Mouse (Mus musculus) kidney, embryonic 14.5 days (tissue): ENCODE measurements at regions not wholly inside any gene's neighbourhood (a gene's known extent, or its start where the extent isn't known, plus 50 kb on each side); places are given as distances from the start of the nearest gene placed in this dataset.

Experiments used
- ATAC-seq: fragments of 200-750 bp; cut with Nextera tagmentation; 2 replicates; pipeline ENCODE4 v1.8.0; 2017; ENCODE audit warnings: moderate number of reproducible peaks, mild to moderate bottlenecking, moderate TSS enrichment, moderate library complexity; ENCODE audit not compliant: low FRiP score, low TSS enrichment
- H3K27ac ChIP-seq: fragments of 300-500 bp; sonication (generic); 2 replicates; pipeline ENCODE4 v1.5.1; 2014; ENCODE audit warnings: low read depth, mild to moderate bottlenecking, low read length, moderate library complexity, mixed read lengths
- H3K27me3 ChIP-seq: fragments of 300-500 bp; sonication (generic); 2 replicates; pipeline ENCODE4 v1.6.1; 2014; ENCODE audit warnings: mild to moderate bottlenecking, low read length; ENCODE audit not compliant: control insufficient read depth, insufficient read depth
- H3K36me3 ChIP-seq: fragments of 300-500 bp; sonication (generic); 2 replicates; pipeline ENCODE4 v1.6.1; 2014; ENCODE audit warnings: low read length, mixed read lengths; ENCODE audit not compliant: control insufficient read depth, insufficient read depth
- H3K4me1 ChIP-seq: fragments of 300-500 bp; sonication (generic); 2 replicates; pipeline ENCODE4 v1.6.1; 2014; ENCODE audit warnings: low read length, mixed read lengths; ENCODE audit not compliant: control insufficient read depth, insufficient read depth
- H3K4me2 ChIP-seq: fragments of 300-500 bp; sonication (generic); replicated peaks from 2 replicates; pipeline ENCODE4 v1.6.1; 2014; ENCODE audit warnings: low read depth, mild to moderate bottlenecking, low read length
- H3K4me3 ChIP-seq: fragments of 300-500 bp; sonication (generic); 2 replicates; pipeline ENCODE4 v1.5.1; 2014; ENCODE audit warnings: mild to moderate bottlenecking, low read length
- H3K9ac ChIP-seq: fragments of 300-500 bp; sonication (generic); 2 replicates; pipeline ENCODE4 v1.6.1; 2014; ENCODE audit warnings: low read depth, mild to moderate bottlenecking, low read length, moderate library complexity
- H3K9me3 ChIP-seq: fragments of 300-500 bp; sonication (generic); 2 replicates; pipeline ENCODE4 v1.6.1; 2016; ENCODE audit warnings: low read length; ENCODE audit not compliant: control insufficient read depth
- WGBS: fragments of 180-500 bp; shearing (Covaris S2); extraction: QIAGEN DNeasy Blood & Tissue Kit; methylation state at CpG from one replicate; pipeline ENCODE4 v1.1.7; 2014; 5-methylcytosine and 5-hydroxymethylcytosine counted together

DNA sequence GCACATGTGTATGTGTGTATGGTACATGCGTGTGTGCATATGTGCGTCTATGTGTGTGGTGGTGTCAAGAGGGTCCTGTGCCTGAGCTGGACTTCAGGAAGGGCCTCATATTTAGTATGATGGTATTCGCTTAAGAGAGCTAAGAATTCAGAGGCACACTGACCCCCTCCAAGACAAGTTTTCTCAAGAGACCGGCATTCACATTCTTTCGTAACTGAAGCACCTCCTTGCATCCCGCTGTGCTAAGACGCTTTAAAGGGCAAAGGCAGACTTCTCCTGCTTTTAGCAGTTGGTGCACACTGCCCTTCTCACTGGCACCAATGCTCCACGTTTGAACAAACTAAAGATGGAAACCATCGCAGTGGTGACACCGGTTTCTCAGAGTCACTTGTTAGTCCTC, 110.3 kb upstream of the Shb start:
- no peaks in the 10 kb centered on the region for H3K27me3 ChIP-seq
- ATAC-seq: no peak
- H3K9me3 ChIP-seq: no peaks in the 10 kb centered on the region
- no peak overlapping the region for H3K4me3 ChIP-seq
- no peak overlapping the region for H3K27ac ChIP-seq
- no peak overlapping the region for H3K9ac ChIP-seq
- WGBS: 87% methylated on average over 10 of the region's 10 CpGs
- 0 out of 2 replicates have a peak, but pooled peaks cover 5% of the 10 kb centered on the region for H3K4me1 ChIP-seq
- H3K36me3 ChIP-seq: no peaks in the 10 kb centered on the region
- H3K4me2 ChIP-seq: no peak overlapping the region

DNA sequence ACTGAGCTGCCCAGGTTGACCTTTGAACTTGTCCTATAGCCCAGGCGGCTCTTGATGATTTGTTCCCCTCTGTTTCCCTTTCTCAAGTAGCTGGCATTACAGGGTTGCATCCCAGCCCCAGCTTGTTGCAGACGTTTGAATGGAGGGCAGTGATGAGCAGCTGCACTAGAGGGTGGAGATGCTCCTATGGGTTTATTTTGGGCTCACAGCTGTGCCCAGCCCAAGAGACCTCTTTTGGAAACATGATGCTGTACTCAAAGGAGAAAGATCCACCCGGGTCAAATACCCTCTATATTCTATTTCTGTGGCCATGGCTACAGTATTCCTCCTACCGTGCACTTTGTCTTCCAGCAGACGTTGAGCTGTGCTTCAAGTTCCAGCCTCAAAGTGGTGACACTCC, 109.0 kb upstream of the Shb start:
- H3K4me2 ChIP-seq: no peak overlapping the region
- H3K9me3 ChIP-seq: peaks cover 3% of the 10 kb centered on the region; the same call in 1 of the 2 replicates
- no peaks in the 10 kb centered on the region for H3K27me3 ChIP-seq
- 38% methylated on average over 5 of the region's 5 CpGs for WGBS
- 0 out of 2 replicates have a peak, but pooled peaks cover 5% of the 10 kb centered on the region for H3K4me1 ChIP-seq
- H3K9ac ChIP-seq: no peak overlapping the region
- no peak overlapping the region for H3K4me3 ChIP-seq
- no peak overlapping the region for H3K27ac ChIP-seq
- no peaks in the 10 kb centered on the region for H3K36me3 ChIP-seq
- ATAC-seq: no peak

DNA sequence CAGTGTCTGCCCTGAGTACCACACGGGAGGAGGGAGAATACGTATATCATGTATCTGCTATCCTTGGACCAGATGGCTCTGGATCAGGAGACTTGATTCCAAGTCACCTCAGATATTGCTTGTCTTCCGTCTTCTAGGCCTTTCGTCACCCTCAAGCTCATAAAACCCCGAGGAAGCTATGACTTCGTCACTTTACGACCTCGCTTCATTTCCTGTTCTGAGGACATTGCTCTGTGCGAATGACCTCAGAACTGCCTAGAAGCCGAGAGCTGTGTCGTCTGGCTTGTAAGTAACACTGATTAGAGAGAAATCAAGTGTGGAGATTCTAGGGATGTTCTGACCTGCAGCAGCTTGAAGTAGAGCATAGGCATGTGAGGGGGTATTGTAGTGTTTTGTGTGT, 108.4 kb upstream of the Shb start:
- H3K4me2 ChIP-seq: no peak overlapping the region
- H3K27me3 ChIP-seq: no peaks in the 10 kb centered on the region
- no peak overlapping the region for H3K9ac ChIP-seq
- WGBS: 21% methylated on average over 11 of the region's 11 CpGs
- no peaks in the 10 kb centered on the region for H3K36me3 ChIP-seq
- H3K4me1 ChIP-seq: 0 out of 2 replicates have a peak, but pooled peaks cover 5% of the 10 kb centered on the region
- H3K27ac ChIP-seq: no peak overlapping the region
- no peak overlapping the region for H3K4me3 ChIP-seq
- no peak for ATAC-seq
- H3K9me3 ChIP-seq: peaks cover 3% of the 10 kb centered on the region; the same call in 1 of the 2 replicates

DNA sequence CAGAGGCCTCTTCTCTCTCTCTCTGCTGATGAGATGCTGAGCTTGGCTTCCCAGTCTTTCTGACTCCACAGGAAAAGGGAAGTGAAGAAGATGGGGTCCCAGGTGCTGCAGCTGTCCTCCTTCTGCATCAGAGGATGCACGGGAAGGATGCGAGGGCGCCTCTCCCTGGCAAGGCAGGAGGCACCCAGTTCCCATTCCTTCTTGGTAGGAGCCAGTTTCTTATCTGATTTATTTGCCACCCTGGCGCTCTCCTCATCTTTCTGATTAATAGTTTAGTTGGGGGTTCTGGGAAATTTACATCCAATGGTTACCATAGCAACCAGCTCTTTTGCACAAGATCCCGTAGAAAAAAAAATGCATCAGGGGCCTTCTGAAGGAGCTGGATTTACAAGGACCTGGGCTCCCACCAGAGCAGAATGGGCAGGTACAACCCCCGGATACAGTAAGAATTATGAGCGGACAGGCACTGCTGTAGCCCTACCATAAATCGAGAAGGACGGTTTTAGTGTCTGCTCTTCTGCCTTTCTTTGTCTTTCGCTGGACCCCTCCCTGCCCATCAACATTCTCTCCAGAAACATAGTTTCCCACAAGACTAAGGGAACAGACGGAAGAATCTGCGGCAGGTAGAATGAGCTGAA, 107.2 kb upstream of the Shb start:
- WGBS: 39% methylated on average over 12 of the region's 12 CpGs
- no peak overlapping the region for H3K9ac ChIP-seq
- ATAC-seq: no peak; the same call in 1 of the 2 replicates

DNA sequence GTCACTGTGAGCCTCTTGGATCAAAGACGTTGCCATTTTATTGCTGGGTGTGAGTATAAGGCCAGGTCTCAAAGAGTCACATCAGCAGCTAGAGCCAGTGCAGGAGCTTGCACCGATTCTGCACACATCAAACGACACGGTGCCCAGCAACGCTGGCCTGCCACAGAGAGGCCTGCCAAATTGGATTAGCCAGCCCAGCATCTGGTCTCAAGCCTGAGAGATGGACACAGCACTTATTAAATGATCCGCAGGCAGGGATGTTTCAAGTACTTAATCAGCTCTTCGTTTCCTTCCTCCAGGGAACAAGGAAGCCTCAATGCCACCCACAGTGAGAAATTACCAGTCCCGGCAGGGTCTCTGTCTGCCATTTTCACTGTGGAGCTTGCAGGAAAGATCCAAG, 106.1 kb upstream of the Shb start:
- ATAC-seq: no peak
- no peaks in the 10 kb centered on the region for H3K36me3 ChIP-seq
- H3K4me2 ChIP-seq: no peak overlapping the region
- H3K9me3 ChIP-seq: peaks cover 3% of the 10 kb centered on the region; the same call in 1 of the 2 replicates
- 0 out of 2 replicates have a peak, but pooled peaks cover 5% of the 10 kb centered on the region for H3K4me1 ChIP-seq
- H3K4me3 ChIP-seq: no peak overlapping the region
- WGBS: 69% methylated on average over 8 of the region's 8 CpGs
- no peak overlapping the region for H3K27ac ChIP-seq
- no peaks in the 10 kb centered on the region for H3K27me3 ChIP-seq
- no peak overlapping the region for H3K9ac ChIP-seq

More for the DNA sequence above, 107.2 kb upstream of the Shb start:
- no peak overlapping the region for H3K27ac ChIP-seq
- H3K36me3 ChIP-seq: no peaks in the 10 kb centered on the region
- 0 out of 2 replicates have a peak, but pooled peaks cover 5% of the 10 kb centered on the region for H3K4me1 ChIP-seq
- no peak overlapping the region for H3K4me2 ChIP-seq
- H3K4me3 ChIP-seq: no peak overlapping the region
- no peaks in the 10 kb centered on the region for H3K27me3 ChIP-seq
- peaks cover 3% of the 10 kb centered on the region; the same call in 1 of the 2 replicates for H3K9me3 ChIP-seq

DNA sequence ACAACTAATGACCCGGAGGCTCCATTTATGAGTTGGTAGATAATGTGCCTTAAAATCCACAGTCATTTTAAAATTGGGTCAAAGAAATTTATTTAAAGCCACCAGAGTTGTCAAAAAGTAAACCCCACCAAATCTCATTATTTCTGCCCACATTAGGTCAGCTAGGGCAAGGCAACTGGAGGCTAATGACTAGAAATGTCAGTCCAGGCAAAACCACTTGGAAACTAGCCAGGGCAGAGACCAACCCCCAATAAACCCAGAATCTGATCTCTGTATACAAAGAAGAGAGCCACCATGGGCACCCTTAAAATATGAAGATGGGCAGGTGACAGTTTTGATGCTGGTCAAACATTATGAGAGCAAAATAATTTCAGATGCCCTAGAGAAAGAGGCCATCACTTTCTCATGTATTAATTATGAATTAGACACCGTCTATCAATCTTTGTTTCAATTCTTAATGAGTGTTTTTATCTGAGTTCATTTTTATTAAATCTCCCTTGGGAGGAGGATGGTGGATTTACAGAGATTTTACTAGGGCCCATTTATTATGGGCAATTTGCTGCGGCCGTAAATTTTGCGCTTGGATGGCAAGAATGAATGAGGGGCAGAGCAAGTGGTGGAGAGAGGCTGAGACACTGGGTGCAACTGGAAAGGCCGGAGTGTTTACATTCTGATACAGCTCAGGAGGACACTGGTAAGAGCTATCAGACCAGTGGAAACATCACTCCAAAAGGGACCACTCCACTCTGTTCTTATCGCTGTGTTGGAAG, 99.2 kb upstream of the Shb start:
- WGBS: 49% methylated on average over 7 of the region's 7 CpGs
- Histone ChIP-seq H3K27ac (no peak overlapping the region), H3K4me3 (no peak overlapping the region), H3K36me3 (no peaks in the 10 kb centered on the region), H3K4me1 (peaks cover 2% of the 10 kb centered on the region; the same call in 1 of the 2 replicates), H3K9ac (no peak overlapping the region), H3K9me3 (no peaks in the 10 kb centered on the region; the same call in 1 of the 2 replicates), H3K4me2 (no peak overlapping the region), H3K27me3 (no peaks in the 10 kb centered on the region)
- ATAC-seq: no peak

DNA sequence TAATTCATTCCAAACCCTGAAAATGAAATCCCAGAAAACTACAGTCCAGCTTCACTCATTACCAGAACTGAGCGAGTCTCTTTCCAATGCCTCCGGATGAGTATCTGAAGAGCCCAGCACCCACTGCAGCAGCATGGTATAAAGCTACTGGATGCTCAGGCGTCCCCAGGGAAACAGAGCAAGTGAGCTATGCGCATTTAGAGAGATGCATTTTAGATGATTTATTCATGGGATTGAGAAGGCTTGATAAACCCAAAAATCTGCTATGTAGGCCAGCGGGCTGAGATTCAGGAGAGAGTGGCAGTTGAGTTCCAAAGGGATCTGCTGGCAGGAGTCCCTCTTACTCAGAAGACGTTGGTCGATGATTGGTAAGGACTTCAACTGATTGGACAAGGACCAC, 93.4 kb upstream of the Shb start:
- no peaks in the 10 kb centered on the region for H3K27me3 ChIP-seq
- no peak overlapping the region for H3K4me2 ChIP-seq
- ATAC-seq: no peak
- no peak overlapping the region for H3K9ac ChIP-seq
- no peaks in the 10 kb centered on the region; the same call in 1 of the 2 replicates for H3K4me1 ChIP-seq
- WGBS: 94% methylated on average over 7 of the region's 7 CpGs
- H3K4me3 ChIP-seq: no peak overlapping the region
- H3K9me3 ChIP-seq: peaks cover 5% of the 10 kb centered on the region; the same call in 1 of the 2 replicates
- H3K27ac ChIP-seq: no peak overlapping the region
- H3K36me3 ChIP-seq: no peaks in the 10 kb centered on the region

DNA sequence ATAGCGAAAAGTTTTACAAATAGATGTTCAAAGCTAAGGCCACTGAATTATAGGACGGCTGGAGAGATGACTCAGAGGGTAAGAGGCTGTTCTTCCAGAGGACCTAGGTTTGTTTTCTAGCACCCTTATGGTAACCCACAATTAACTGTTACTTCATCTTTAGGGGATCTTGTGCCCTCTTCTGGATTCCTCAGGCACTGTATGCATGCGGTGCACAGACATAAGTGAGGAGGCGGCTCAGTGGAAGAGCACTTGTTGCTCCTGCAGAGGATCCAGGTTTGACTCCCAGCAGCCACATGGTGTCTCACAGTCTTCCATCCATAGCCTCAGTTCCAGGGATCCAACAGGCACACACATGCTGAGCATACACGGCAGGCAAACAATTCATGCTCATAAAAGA, 89.7 kb upstream of the Shb start:
- Histone ChIP-seq H3K9ac (no peak overlapping the region), H3K27ac (no peak overlapping the region), H3K36me3 (no peaks in the 10 kb centered on the region), H3K27me3 (no peaks in the 10 kb centered on the region), H3K4me1 (no peaks in the 10 kb centered on the region), H3K4me3 (no peak overlapping the region), H3K9me3 (peaks cover 5% of the 10 kb centered on the region; the same call in 1 of the 2 replicates), H3K4me2 (no peak overlapping the region)
- no peak for ATAC-seq
- 93% methylated on average over 5 of the region's 5 CpGs for WGBS

DNA sequence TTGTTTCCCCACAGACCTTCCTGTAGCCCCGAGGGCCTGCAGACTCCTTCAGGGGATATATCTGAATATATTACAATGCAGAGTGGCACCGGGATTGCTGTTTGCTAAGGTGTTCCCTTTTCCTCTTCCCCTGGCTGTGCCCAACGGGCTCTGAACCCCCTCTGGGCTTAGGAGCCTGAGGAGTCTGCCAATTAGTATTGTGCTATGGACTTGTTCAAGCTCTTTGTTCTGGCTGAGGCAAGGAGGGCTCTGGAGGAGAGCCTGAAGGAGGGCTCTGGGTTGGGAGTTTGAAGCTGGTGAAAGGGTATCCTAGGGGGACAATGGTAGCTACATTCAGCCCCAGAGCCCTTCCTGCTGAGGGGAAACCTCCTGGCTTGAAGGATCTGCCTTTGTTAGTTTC, 84.9 kb upstream of the Shb start:
- 65% methylated on average over 3 of the region's 3 CpGs for WGBS

More for the DNA sequence above, 84.9 kb upstream of the Shb start:
- Histone ChIP-seq H3K9me3 (no peaks in the 10 kb centered on the region), H3K9ac (no peak overlapping the region), H3K4me1 (no peaks in the 10 kb centered on the region), H3K27ac (no peak overlapping the region), H3K4me2 (no peak overlapping the region), H3K4me3 (no peak overlapping the region), H3K27me3 (no peaks in the 10 kb centered on the region), H3K36me3 (no peaks in the 10 kb centered on the region)
- no peak for ATAC-seq
